Mouse (Mus musculus): Measurements from ENCODE around the gene Nnat. TPM values are rescaled to one million over a fixed set of nuclear protein-coding genes. Genes with fewer than 3 reads are reported as not detected.

Nnat gene
- total and polyA plus RNA-seq, 2 experiments from 2014 or later: 13.1 to 27.9 TPM

GRCm38 (mm10) chr2:157519452-157519851 is 40.4 kb upstream of the Nnat start:
- 47% methylated on average over 6 of the region's 6 CpGs for WGBS
- H3K4me3 ChIP-seq (ENCODE audit: low read depth, low read length): no peak overlapping the region
- H3K9me3 ChIP-seq (replicated peaks; ENCODE audit: control insufficient read depth, low read length): no peaks in the 10 kb centered on the region
- H3K9ac ChIP-seq (replicated peaks; ENCODE audit: low read depth, low read length): no peak overlapping the region
- no peak overlapping the region for H3K4me2 ChIP-seq (ENCODE audit: low read depth, low read length)
- no peak for TF ChIP-seq CTCF (IDR thresholded peaks at IDR 0.05; ENCODE audit: low read depth)
- TF ChIP-seq EP300 (IDR thresholded peaks at IDR 0.05; ENCODE audit: low read depth): no peak
- H3K36me3 ChIP-seq (replicated peaks; ENCODE audit: control insufficient read depth, insufficient read depth, low read length): no peaks in the 10 kb centered on the region
- no peak overlapping the region for H3K27ac ChIP-seq (ENCODE audit: low read depth)
- no peaks in the 10 kb centered on the region for H3K27me3 ChIP-seq (ENCODE audit: control insufficient read depth, insufficient read depth, low read length)
- DNase-seq (ENCODE audit: low spot score): no peak
- no peak for ATAC-seq (ENCODE audit: insufficient read depth, low read depth)
- no peaks in the 10 kb centered on the region for H3K4me1 ChIP-seq (ENCODE audit: control insufficient read depth, insufficient read depth)

GRCm38 (mm10) chr2:157520496-157520895 is 39.4 kb upstream of the Nnat start:
- H3K4me2 ChIP-seq (ENCODE audit: low read depth, low read length): no peak overlapping the region
- H3K9ac ChIP-seq (replicated peaks; ENCODE audit: low read depth, low read length): no peak overlapping the region
- no peaks in the 10 kb centered on the region for H3K27me3 ChIP-seq (ENCODE audit: control insufficient read depth, insufficient read depth, low read length)
- H3K27ac ChIP-seq (ENCODE audit: low read depth): no peak overlapping the region
- H3K9me3 ChIP-seq (replicated peaks; ENCODE audit: control insufficient read depth, low read length): no peaks in the 10 kb centered on the region
- H3K36me3 ChIP-seq (replicated peaks; ENCODE audit: control insufficient read depth, insufficient read depth, low read length): no peaks in the 10 kb centered on the region
- DNase-seq (ENCODE audit: low spot score) (no peak), ATAC-seq (ENCODE audit: insufficient read depth, low read depth) (no peak)
- no peak for TF ChIP-seq CTCF (IDR thresholded peaks at IDR 0.05; ENCODE audit: low read depth)
- TF ChIP-seq EP300 (IDR thresholded peaks at IDR 0.05; ENCODE audit: low read depth): no peak
- WGBS: 43% methylated on average over 5 of the region's 5 CpGs
- H3K4me1 ChIP-seq (ENCODE audit: control insufficient read depth, insufficient read depth): no peaks in the 10 kb centered on the region
- H3K4me3 ChIP-seq (ENCODE audit: low read depth, low read length): no peak overlapping the region

- Histone ChIP-seq H3K27ac (ENCODE audit: low read depth) (no peak overlapping the region), H3K9ac (replicated peaks; ENCODE audit: low read depth, low read length) (no peak overlapping the region), H3K4me2 (ENCODE audit: low read depth, low read length) (no peak overlapping the region), H3K9me3 (replicated peaks; ENCODE audit: control insufficient read depth, low read length) (no peaks in the 10 kb centered on the region), H3K4me1 (ENCODE audit: control insufficient read depth, insufficient read depth) (no peaks in the 10 kb centered on the region), H3K27me3 (ENCODE audit: control insufficient read depth, insufficient read depth, low read length) (0 out of 2 replicates have a peak, but pooled peaks cover 2% of the 10 kb centered on the region), H3K4me3 (ENCODE audit: low read depth, low read length) (no peak overlapping the region), H3K36me3 (replicated peaks; ENCODE audit: control insufficient read depth, insufficient read depth, low read length) (no peaks in the 10 kb centered on the region)
- 67% methylated on average over 3 of the region's 3 CpGs for WGBS
- TF ChIP-seq CTCF (IDR thresholded peaks at IDR 0.05; ENCODE audit: low read depth) (no peak), EP300 (IDR thresholded peaks at IDR 0.05; ENCODE audit: low read depth) (no peak)
- DNase-seq (ENCODE audit: low spot score) (no peak), ATAC-seq (ENCODE audit: insufficient read depth, low read depth) (no peak)
These were observed 37.3 kb upstream of the Nnat start for GRCm38 (mm10) chr2:157522556-157522955.

- H3K9me3 ChIP-seq (replicated peaks; ENCODE audit: control insufficient read depth, low read length): no peaks in the 10 kb centered on the region
- H3K27ac ChIP-seq (ENCODE audit: low read depth): no peak overlapping the region
- no peak for TF ChIP-seq CTCF (IDR thresholded peaks at IDR 0.05; ENCODE audit: low read depth)
- TF ChIP-seq EP300 (IDR thresholded peaks at IDR 0.05; ENCODE audit: low read depth): no peak
- DNase-seq (ENCODE audit: low spot score) (no peak), ATAC-seq (ENCODE audit: insufficient read depth, low read depth) (no peak)
- no peak overlapping the region for H3K4me2 ChIP-seq (ENCODE audit: low read depth, low read length)
- H3K27me3 ChIP-seq (ENCODE audit: control insufficient read depth, insufficient read depth, low read length): 0 out of 2 replicates have a peak, but pooled peaks cover 2% of the 10 kb centered on the region
- no peak overlapping the region for H3K9ac ChIP-seq (replicated peaks; ENCODE audit: low read depth, low read length)
- 58% methylated on average over 13 of the region's 13 CpGs for WGBS
- H3K4me1 ChIP-seq (ENCODE audit: control insufficient read depth, insufficient read depth): no peaks in the 10 kb centered on the region
- no peak overlapping the region for H3K4me3 ChIP-seq (ENCODE audit: low read depth, low read length)
- H3K36me3 ChIP-seq (replicated peaks; ENCODE audit: control insufficient read depth, insufficient read depth, low read length): no peaks in the 10 kb centered on the region
These were observed 29.6 kb upstream of the Nnat start for GRCm38 (mm10) chr2:157530056-157530955.

- Histone ChIP-seq H3K9me3 (replicated peaks; ENCODE audit: control insufficient read depth, low read length) (no peaks in the 10 kb centered on the region), H3K4me1 (ENCODE audit: control insufficient read depth, insufficient read depth) (peaks cover 6% of the 10 kb centered on the region; the same call in 1 of the 2 replicates), H3K36me3 (replicated peaks; ENCODE audit: control insufficient read depth, insufficient read depth, low read length) (no peaks in the 10 kb centered on the region), H3K27ac (ENCODE audit: low read depth) (no peak overlapping the region), H3K4me2 (ENCODE audit: low read depth, low read length) (no peak overlapping the region), H3K27me3 (ENCODE audit: control insufficient read depth, insufficient read depth, low read length) (no peaks in the 10 kb centered on the region), H3K9ac (replicated peaks; ENCODE audit: low read depth, low read length) (no peak overlapping the region), H3K4me3 (ENCODE audit: low read depth, low read length) (no peak overlapping the region)
- ATAC-seq (ENCODE audit: insufficient read depth, low read depth) (no peak), DNase-seq (ENCODE audit: low spot score) (no peak)
- 57% methylated on average over 8 of the region's 8 CpGs for WGBS
- no peak for TF ChIP-seq EP300 (IDR thresholded peaks at IDR 0.05; ENCODE audit: low read depth)
- no peak for TF ChIP-seq CTCF (IDR thresholded peaks at IDR 0.05; ENCODE audit: low read depth)
These were observed 28.0 kb upstream of the Nnat start for GRCm38 (mm10) chr2:157531681-157532426.
